Mouse (Mus musculus): ENCODE data around the gene Klhl4.

Gene Klhl4

GRCm38 (mm10) chrX:114473782-114474731 lies at the start of gene Klhl4:
Gene Klhl4 (plus strand): TSS chrX:114474333.
- peak; percentile 15 for DNase-seq (ENCODE audit: low spot score)

- DNase-seq (ENCODE audit: low spot score), result no peak
These were observed 10.0 kb downstream of the Klhl4 start for GRCm38 (mm10) chrX:114484153-114484552.

- DNase-seq (ENCODE audit: low spot score), result no peak
These were observed 12.6 kb downstream of the Klhl4 start for GRCm38 (mm10) chrX:114486691-114487090.

GRCm38 (mm10) chrX:114558141-114558540 lies 84.0 kb downstream of the Klhl4 start:
- DNase-seq (ENCODE audit: low spot score), result no peak

GRCm38 (mm10) chrX:114582311-114582710 lies 108.2 kb downstream of the Klhl4 start:
- DNase-seq (ENCODE audit: low spot score), result no peak
